Mouse (Mus musculus) 3134 (cell line): ENCODE measurements around the gene Cldn9.

Experiments used
- DNase-seq: peaks from one replicate; pipeline ENCODE4 v3.0.0-alpha.2; 2011; ENCODE audit warnings: low spot score; ENCODE audit not compliant: insufficient read length; ENCODE audit errors: extremely low read depth

Cldn9 gene

DNA sequence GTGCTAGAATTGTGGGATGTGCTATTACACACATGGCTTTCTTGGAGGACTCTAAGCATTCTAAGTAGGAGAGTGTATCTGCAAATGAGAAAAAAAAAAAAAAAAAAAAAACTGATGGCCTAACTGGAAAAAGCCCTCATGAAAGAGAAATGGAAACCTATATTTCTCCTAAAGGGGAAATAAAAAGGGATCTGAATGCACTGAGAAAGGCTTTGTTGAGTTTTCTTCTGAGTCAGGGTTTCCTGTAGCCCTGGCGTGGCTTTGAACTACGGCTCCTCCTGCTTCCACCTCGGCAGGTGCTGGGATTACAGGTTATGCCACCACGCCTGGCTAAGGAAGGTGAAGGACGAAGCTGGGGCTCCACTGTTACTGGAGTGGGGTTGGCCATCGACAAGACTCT lies 29.8 kb downstream of the Cldn9 start:
- DNase-seq, result no peak

GRCm38 (mm10) chr17:23653324-23653723 lies 30.5 kb downstream of the Cldn9 start:
- DNase-seq, result no peak

- no peak for DNase-seq
Measured at GRCm38 (mm10) chr17:23651363-23651762, 32.5 kb downstream of the Cldn9 start.

GRCm38 (mm10) chr17:23645894-23646293 lies 37.9 kb downstream of the Cldn9 start:
- no peak for DNase-seq

DNA sequence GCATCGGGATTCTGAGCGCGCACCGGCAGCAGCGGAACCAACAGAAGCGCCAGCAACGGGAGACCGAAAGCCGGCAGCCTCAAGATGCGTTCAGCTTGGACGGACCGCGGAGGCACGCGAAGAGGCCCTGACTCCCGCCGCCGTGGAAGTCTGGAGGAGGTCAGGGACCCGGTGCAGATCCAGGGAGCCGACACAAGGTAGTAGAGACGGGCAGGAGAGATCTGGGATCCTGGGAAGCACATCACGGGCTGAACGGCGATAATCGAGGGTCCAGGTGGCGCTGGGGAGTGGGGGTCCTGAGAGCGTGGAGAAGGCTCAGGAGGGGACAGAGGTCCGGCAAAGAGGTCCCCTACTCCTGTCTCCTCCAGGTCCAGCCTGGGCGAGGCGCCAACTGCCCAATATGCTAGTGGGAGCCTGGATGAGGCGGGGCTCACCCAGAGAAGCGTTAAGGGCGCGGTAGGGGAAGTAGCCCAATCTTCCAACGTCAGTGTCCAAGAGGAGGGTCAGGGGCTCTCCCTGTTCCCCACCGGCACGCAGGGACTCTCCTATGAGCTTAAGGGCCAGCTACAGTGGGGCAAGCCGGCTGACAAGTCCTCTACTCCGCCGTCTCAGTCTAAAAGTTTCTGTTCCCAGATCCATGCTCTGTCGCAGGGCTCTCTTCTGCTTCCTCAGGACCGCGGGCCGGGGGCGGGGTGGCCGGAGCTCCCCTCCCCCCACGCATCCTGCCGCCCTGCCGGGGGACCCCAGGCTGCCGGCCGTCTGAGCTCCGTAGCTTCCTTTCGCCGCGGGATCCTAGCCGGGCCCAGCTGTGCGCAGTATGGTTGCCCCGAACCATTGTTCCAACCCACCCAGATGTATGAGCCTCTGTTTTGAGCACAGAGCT lies 39.0 kb downstream of the Cldn9 start, which contains the start of gene Mmp25:
Gene Mmp25 (minus strand): TSS at position 665 of the 883 bp plus-strand sequence.
- no peak for DNase-seq
